8 mouse cellular contexts compared by ENCODE assay signal in the genomic region with DNA sequence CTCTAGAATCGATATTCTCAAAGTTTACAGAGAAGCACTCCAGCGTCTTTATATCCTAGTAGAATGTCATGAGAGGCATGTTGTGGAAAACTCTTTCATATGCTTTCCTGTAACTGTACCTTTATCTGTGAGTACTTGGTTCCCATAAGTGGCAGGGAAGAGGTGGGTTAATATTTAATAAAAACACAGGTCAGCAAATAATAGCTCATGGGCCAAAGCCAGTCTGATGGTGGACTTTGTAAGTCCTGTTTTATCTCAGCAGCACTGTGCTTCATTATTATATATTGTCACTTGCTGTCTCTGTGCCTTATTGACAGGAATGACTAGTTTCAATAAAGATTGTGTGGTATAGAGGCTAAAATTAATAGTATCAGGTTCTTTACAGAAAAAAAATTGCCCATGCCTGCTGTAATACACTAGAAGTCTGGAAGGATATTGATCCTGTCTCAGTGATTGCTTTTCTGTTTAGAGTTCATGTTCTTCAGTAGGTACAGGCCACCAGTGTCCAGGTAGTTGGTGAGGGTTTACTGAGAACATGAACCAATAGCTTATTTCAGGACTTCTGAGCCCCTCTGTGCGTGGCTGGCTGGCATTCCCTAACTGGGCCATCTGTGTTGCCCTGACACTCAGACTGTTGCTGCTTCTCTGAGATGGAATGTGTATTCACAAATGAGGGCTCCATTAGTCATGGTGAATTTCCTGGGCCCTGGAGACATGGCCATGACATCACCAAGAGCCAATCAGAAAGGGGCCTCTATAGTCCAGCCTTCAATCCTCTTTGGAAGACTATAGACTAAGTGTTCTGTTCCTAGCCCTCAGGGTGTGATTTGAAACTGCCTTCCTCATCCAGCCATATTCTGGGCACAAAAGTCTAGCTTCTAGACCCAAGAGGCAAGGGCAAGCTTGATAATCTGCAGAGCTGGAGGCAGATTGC.
A peak's percentile ranks its signal among the peaks of the same experiment; 100 is the strongest.
DNase-seq lines count a peak whose midpoint lies in the region; ATAC-seq and TF ChIP-seq lines count a peak whose summit lies in the region.

No protein-coding gene starts in this region.

- no peak overlapping the region for H3K9ac ChIP-seq in lung, embryonic 14.5 days
- H3K9ac ChIP-seq in forebrain, embryonic 11.5 days (ENCODE audit: low read length), result no peak overlapping the region
- no peak overlapping the region for H3K9ac ChIP-seq in neural tube, embryonic 12.5 days

- H3K36me3 ChIP-seq in lung, embryonic 14.5 days (ENCODE audit: insufficient read depth), result no peaks in the 10 kb centered on the region
- no peaks in the 10 kb centered on the region for H3K36me3 ChIP-seq in forebrain, embryonic 11.5 days (ENCODE audit: control insufficient read depth, insufficient read depth, low read length)
- H3K36me3 ChIP-seq in neural tube, embryonic 12.5 days, result no peaks in the 10 kb centered on the region

- H3K27me3 ChIP-seq in lung, embryonic 14.5 days (ENCODE audit: insufficient read depth, low read length), result no peaks in the 10 kb centered on the region
- H3K27me3 ChIP-seq in forebrain, embryonic 11.5 days (ENCODE audit: control insufficient read depth, insufficient read depth, low read length), result no peaks in the 10 kb centered on the region
- no peaks in the 10 kb centered on the region for H3K27me3 ChIP-seq in neural tube, embryonic 12.5 days (replicated peaks)

- no peak overlapping the region for H3K4me2 ChIP-seq in lung, embryonic 14.5 days
- no peak overlapping the region for H3K4me2 ChIP-seq in forebrain, embryonic 11.5 days (ENCODE audit: low read depth, low read length, severe bottlenecking)
- H3K4me2 ChIP-seq in neural tube, embryonic 12.5 days (replicated peaks), result no peak overlapping the region

- no peak for ATAC-seq in lung, embryonic 14.5 days (ENCODE audit: insufficient read depth)
- ATAC-seq in forebrain, embryonic 11.5 days (replicated peaks; ENCODE audit: low FRiP score), result peak; percentile 94
- ATAC-seq in neural tube, embryonic 12.5 days (ENCODE audit: low FRiP score, low read depth), result peak; percentile 97

- peak; percentile 41 for DNase-seq in lung, embryonic 14.5 days
- no peak for DNase-seq in lung, postnatal 25 days (ENCODE audit: low spot score)
- DNase-seq in forebrain, embryonic 11.5 days (ENCODE audit: low spot score), result peak; percentile 82
- DNase-seq in kidney, postnatal 25 days, result peak; percentile 30 to 37
- DNase-seq in urinary bladder, adult 18-20 months (ENCODE audit: low spot score in 2 of 2), result no peak
- no peak for DNase-seq in gastrocnemius, adult 8-10 months (ENCODE audit: low spot score in 2 of 2)
- DNase-seq in ovary, adult 18-20 months (ENCODE audit: low spot score), result no peak

- no peak for TF ChIP-seq CTCF in lung, embryonic 14.5 days (IDR thresholded peaks at IDR 0.05; ENCODE audit: low read depth)

- H3K4me1 ChIP-seq in lung, embryonic 14.5 days (ENCODE audit: insufficient read depth), result peaks cover 25% of the 10 kb centered on the region
- peaks cover 9% of the 10 kb centered on the region; the same call in 1 of the 2 replicates for H3K4me1 ChIP-seq in forebrain, embryonic 11.5 days (replicated peaks; ENCODE audit: control insufficient read depth, insufficient read depth, low read length)
- peaks cover 25% of the 10 kb centered on the region for H3K4me1 ChIP-seq in neural tube, embryonic 12.5 days

- H3K27ac ChIP-seq in lung, embryonic 14.5 days (ENCODE audit: low read depth), result peak overlapping the region; percentile 62
- H3K27ac ChIP-seq in forebrain, embryonic 11.5 days (ENCODE audit: low read depth, low read length), result peak overlapping the region; percentile 42
- H3K27ac ChIP-seq in neural tube, embryonic 12.5 days, result peak overlapping the region; percentile 9; the same call in 1 of the 2 replicates

- no peak overlapping the region for H3K4me3 ChIP-seq in lung, embryonic 14.5 days (ENCODE audit: low read depth, low read length)
- no peak overlapping the region for H3K4me3 ChIP-seq in forebrain, embryonic 11.5 days (ENCODE audit: low read depth, low read length)
- no peak overlapping the region for H3K4me3 ChIP-seq in neural tube, embryonic 12.5 days

- no peaks in the 10 kb centered on the region for H3K9me3 ChIP-seq in lung, embryonic 14.5 days (ENCODE audit: low read depth, low read length)
- peaks cover 3% of the 10 kb centered on the region; the same call in 1 of the 2 replicates for H3K9me3 ChIP-seq in forebrain, embryonic 11.5 days (ENCODE audit: control insufficient read depth, low read length)
- H3K9me3 ChIP-seq in neural tube, embryonic 12.5 days, result no peaks in the 10 kb centered on the region

- 56% methylated on average over 3 of the region's 3 CpGs for WGBS in lung, embryonic 14.5 days
- WGBS in forebrain, embryonic 11.5 days, result 67% methylated on average over 3 of the region's 3 CpGs
- WGBS in neural tube, embryonic 12.5 days, result 61% methylated on average over 3 of the region's 3 CpGs

Comparison
In these comparisons a context has a peak if more than half of its experiments do, and no peak if none do; other contexts are left out.
1. DNase-seq: peak in lung, embryonic 14.5 days (single experiment), forebrain, embryonic 11.5 days (single experiment) and kidney, postnatal 25 days (2 of 2); none in lung, postnatal 25 days (single experiment), urinary bladder, adult 18-20 months (0 of 2), gastrocnemius, adult 8-10 months (0 of 2) and ovary, adult 18-20 months (single experiment).
2. H3K27ac ChIP-seq: peak in every context shown above with its lines; median percentile 62 in lung, embryonic 14.5 days; 42 in forebrain, embryonic 11.5 days; 9 in neural tube, embryonic 12.5 days.